Mouse (Mus musculus): ENCODE measurements at regions not wholly inside any gene's neighbourhood (a gene's known extent, or its start where the extent isn't known, plus 50 kb on each side); places are given as distances from the start of the nearest gene placed in this dataset.

GRCm38 (mm10) chr1:13977207-13977606, 2115.9 kb downstream of the 4930444P10Rik start:
- 85% methylated on average over 1 of the region's 1 CpGs for WGBS
- DNase-seq (ENCODE audit: low read depth, low spot score), result no peak

- WGBS, result 76% methylated on average over 3 of the region's 3 CpGs
- DNase-seq (ENCODE audit: low read depth, low spot score), result no peak
Observed at GRCm38 (mm10) chr1:13949241-13949640, 2143.9 kb downstream of the 4930444P10Rik start.

- WGBS, result 85% methylated on average over 3 of the region's 3 CpGs
- no peak for DNase-seq (ENCODE audit: low read depth, low spot score)
Observed at GRCm38 (mm10) chr1:13941351-13941750, 2151.8 kb downstream of the 4930444P10Rik start.

GRCm38 (mm10) chr1:13938344-13938743, 2154.8 kb downstream of the 4930444P10Rik start:
- DNase-seq (ENCODE audit: low read depth, low spot score), result no peak

GRCm38 (mm10) chr1:13935938-13936491, 2157.1 kb downstream of the 4930444P10Rik start:
- 24% methylated on average over 4 of the region's 4 CpGs for whole genome bisulfite sequencing
- no peak for DNase-seq (ENCODE audit: low read depth, low spot score)

DNA sequence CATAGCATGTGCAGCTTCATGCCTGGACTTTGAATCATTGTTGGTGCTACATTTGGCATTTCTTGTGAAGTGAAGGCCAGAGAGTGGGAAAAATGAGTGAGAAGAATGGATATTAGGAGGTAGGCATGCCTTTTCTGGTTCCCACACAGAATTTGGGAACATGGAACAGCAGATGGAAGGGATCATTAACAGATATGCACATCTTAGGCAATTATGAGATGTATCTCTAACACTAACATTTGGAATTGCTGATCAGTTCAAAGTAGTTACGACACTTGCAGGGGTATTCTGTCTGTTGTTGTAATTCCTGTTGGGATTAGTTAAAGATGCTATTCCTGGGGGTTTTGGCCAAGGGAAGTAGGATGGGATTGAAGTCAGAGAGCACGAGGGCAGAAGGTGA, 2164.4 kb downstream of the 4930444P10Rik start:
- WGBS, result 76% methylated on average over 2 of the region's 2 CpGs
- DNase-seq (ENCODE audit: low read depth, low spot score), result no peak

GRCm38 (mm10) chr1:13927964-13928363, 2165.2 kb downstream of the 4930444P10Rik start:
- no peak for DNase-seq (ENCODE audit: low read depth, low spot score)
- WGBS, result 41% methylated on average over 2 of the region's 2 CpGs

- WGBS, result 71% methylated on average over 2 of the region's 2 CpGs
- DNase-seq (ENCODE audit: low read depth, low spot score), result no peak
Observed at GRCm38 (mm10) chr1:13925994-13926393, 2167.1 kb downstream of the 4930444P10Rik start.

- DNase-seq (ENCODE audit: low read depth, low spot score), result no peak
- 84% methylated on average over 5 of the region's 5 CpGs for WGBS
Observed at GRCm38 (mm10) chr1:13915216-13915615, 2177.9 kb downstream of the 4930444P10Rik start.

- 58% methylated on average over 2 of the region's 2 CpGs for WGBS
- DNase-seq (ENCODE audit: low read depth, low spot score), result no peak
Observed at GRCm38 (mm10) chr1:13879126-13879525, 2214.0 kb downstream of the 4930444P10Rik start.

GRCm38 (mm10) chr1:13873925-13874324, 2219.2 kb downstream of the 4930444P10Rik start:
- no peak for DNase-seq (ENCODE audit: low read depth, low spot score)

DNA sequence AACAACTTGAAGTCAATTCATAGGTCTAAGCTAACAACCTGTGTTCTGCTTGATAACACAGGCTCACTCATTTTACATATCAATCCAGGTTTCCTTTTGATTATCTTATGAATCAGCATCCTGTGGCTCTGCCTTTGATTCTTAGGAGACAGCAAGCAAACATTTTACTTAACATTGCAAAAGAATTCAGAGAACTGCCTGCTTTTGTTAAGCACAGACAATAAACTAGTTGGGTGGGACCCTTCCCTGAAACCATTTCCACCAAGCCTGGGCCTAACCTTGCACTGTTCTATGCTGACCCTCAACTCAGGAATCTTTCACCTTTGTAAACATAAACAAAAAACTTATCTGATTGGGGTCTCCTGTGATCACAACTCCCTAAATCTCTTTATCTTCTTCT, 2220.6 kb downstream of the 4930444P10Rik start:
- DNase-seq (ENCODE audit: low read depth, low spot score), result no peak

DNA sequence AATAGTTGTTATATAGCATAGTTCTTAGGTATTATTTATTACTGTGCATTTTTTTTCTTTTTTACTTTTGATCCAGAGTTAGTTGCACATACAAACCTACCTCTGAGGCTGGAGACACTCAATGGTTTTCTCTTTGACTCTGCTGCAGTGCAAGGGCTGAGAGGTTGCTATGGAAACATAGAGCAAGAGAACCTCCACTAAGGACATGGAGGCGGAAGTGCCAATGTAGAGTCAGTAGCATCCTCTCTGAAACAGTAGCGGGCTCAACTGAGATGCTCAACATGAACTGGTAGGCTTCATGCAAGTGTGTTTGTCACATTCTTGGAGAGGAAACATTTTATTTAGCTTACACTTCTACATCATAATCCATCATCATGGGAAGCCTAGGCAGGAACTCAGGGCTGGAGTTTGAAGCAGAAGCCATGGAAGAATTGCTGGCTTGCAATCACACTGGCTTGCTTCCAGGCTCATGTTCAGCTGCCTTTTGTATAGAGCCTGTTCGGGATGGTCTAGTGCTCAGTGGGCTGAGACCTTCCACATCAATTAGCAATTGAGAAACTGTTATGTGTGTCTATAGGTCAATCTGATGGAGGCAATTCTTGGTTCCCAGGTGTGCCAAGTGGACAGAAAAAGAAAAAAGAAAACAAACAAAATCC, 2222.4 kb downstream of the 4930444P10Rik start:
- 69% methylated on average over 3 of the region's 3 CpGs for WGBS
- DNase-seq (ENCODE audit: low read depth, low spot score), result no peak

DNA sequence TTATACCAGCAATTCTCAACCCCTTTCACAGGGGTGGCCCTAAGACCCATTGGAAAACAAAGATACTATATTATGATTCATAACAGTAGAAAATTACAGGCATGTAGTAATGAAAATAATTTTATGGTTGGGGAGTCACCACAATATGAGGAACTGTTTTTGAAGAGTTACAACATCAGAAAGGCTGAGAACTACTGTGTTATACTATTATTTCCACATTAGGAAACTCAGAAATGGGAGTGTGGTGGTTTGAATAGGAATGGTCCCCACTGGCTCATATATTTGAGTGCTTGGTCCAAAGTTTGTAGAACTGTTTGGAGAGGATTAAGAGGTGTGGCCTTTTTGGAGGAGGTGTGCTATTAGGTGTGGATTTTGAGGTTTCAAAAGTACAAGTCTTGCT, 2227.4 kb downstream of the 4930444P10Rik start:
- no peak for DNase-seq (ENCODE audit: low read depth, low spot score)

DNA sequence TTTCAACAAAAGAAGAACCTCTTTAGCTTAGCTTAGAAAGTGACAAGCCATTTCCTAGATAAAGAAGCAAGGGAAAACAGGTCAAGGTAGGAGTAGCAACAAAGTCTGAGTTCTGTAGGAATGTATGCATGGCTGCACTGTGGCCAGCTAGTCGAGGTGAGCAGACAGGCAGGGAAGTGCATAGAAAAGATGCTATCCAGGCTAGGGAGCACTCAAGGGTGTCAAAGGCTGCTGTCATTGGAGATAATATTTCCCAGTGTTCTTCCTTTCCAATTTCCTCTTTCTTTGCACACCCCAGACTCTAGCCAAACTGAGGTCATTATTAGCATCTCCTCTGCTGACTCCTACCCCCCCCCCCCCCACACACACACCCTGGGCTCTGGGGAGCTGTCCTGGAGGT, 2229.4 kb downstream of the 4930444P10Rik start:
- DNase-seq (ENCODE audit: low read depth, low spot score), result no peak
- 23% methylated on average over 1 of the region's 1 CpGs for WGBS

DNA sequence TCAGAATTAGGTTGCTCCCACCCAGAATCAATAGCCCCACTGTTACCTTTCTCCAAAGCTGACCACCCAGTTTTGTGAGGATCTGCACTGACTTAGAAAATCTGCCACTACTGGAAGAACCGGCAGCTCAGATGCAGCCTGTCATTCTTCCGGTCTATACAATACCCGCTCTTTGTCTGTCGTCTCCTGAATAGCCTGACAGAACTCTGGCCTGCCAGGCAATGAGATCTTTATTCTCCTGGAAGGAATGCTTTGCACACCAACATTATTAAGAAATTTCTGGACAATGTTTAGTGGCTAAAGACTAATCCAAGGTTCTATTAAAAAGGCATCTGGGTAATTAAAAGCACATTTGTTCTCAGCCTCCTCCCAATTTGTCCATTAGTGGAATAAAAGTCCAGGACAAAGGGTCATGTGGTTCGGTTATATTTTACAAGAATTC, 2232.0 kb downstream of the 4930444P10Rik start:
- 47% methylated on average over 5 of the region's 5 CpGs for WGBS
- no peak for DNase-seq (ENCODE audit: low read depth, low spot score)

DNA sequence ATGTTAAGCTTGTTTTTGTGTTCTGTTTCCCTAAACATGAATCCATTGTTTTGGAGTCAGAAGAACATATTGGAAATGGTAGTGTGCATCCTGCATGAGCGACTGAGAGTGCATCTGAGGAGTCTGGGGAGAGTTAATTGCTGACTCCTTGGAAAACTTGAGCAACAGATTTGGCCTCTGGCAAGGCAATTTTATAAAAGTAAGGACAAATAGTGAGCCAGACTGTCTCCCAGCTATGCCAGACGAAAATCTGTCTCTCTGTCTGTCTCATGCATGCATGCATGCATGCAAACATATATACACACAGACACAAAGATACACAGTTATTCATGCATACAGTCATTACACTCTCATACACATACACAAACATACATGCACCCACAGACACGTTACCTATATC, 2232.7 kb downstream of the 4930444P10Rik start:
- DNase-seq (ENCODE audit: low read depth, low spot score), result no peak
- WGBS, result 55% methylated on average over 3 of the region's 3 CpGs

- 28% methylated on average over 3 of the region's 3 CpGs for WGBS
- DNase-seq (ENCODE audit: low read depth, low spot score), result no peak
Observed at GRCm38 (mm10) chr1:13859723-13860122, 2233.4 kb downstream of the 4930444P10Rik start.

DNA sequence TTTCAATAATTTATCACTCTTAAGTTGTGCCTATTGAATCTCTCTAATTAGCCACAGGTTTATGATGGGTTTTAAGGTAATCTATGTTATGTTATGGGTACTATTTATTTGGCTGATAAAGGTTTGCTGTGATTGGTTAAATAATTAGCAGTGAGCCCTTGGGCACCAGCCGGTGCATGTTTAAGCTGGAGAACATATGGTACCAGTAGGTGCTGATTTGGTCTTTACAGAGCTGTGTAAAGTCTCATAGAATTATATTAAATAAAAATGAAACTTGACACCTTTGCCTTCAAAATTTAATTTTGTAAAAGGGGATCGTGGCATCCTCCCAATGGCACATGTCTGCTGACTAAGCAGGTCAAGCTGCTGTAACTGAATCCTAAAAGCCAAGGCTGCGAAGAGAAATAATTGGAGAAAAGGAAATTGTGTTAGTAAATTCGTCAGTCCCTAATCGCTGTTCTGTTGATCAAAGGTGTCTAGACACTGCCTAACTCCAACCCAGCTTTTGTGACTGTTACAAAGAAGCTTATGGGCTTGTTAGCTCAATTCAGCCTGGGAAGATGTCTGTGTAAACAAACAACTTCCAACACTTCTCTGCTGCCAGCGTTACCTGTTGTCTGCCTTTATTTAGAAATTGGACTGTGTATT, 2234.6 kb downstream of the 4930444P10Rik start:
- WGBS, result 50% methylated on average over 6 of the region's 6 CpGs
- DNase-seq (ENCODE audit: low read depth, low spot score), result no peak

DNA sequence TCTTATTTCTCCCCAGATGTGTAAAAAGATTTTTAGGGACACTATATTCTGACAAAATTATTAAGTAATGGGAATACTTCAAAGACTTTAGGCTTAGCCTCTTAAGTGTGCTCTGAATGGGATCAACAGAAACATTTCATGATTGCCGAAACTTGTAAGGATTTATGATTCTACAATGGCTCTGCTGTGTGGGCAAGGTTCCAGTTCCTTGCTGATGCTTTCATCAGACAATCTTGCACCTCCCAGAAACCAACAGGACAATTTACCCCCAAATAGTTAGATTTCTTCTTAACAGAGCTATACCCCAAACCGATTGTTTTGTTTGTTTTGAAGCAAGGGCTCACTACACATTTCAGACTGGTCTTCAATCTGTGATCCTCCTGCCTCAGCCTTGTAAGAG, 2236.1 kb downstream of the 4930444P10Rik start:
- DNase-seq (ENCODE audit: low read depth, low spot score), result no peak
- 76% methylated on average over 2 of the region's 2 CpGs for WGBS

DNA sequence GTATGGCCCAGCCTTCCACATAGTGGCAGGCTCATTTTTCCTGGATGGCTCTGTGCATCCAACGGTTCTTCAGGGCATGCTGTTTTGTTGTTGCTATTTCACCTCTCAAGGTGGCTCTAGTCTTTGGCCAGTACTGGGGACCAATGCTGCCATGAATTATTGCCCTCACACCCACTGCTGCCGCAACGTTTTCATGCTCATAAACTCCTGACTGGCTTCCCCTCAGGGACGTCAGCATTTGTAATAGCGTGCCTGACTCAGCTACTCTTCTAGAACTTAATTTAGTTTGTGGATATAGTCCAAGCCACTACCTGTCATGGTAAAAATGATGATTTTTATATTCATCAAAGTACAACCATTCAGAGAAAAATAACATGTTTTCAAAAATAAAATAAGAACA, 2242.0 kb downstream of the 4930444P10Rik start:
- DNase-seq (ENCODE audit: low read depth, low spot score), result no peak
- 56% methylated on average over 5 of the region's 5 CpGs for WGBS
